Mouse (Mus musculus) myocyte (in vitro differentiated cells): Measurements from ENCODE around the gene Gsto1. TPM values are rescaled to one million over a fixed set of nuclear protein-coding genes. Genes with fewer than 3 reads are reported as not detected.

ENCODE experiments used
- H3K27me3 ChIP-seq: one replicate; pipeline ENCODE4 v1.6.1; 2011; ENCODE audit not compliant: control insufficient read depth, insufficient read depth, insufficient read length
- H3K36me3 ChIP-seq: one replicate; pipeline ENCODE4 v1.6.1; 2011; ENCODE audit not compliant: control insufficient read depth, insufficient read depth
- H3K4me2 ChIP-seq: one replicate; pipeline ENCODE4 v1.6.1; 2011; ENCODE audit warnings: low read depth, control low read depth
- H3K4me3 ChIP-seq: one replicate; pipeline ENCODE4 v1.5.1; 2011; ENCODE audit warnings: mild to moderate bottlenecking, control low read depth, moderate library complexity
- H3K79me2 ChIP-seq: one replicate; pipeline ENCODE4 v1.6.1; 2011; ENCODE audit not compliant: control insufficient read depth, insufficient read depth
- H3ac ChIP-seq: one replicate; pipeline ENCODE4 v1.6.1; 2011; ENCODE audit not compliant: control insufficient read depth, insufficient read length
- CEBPB ChIP-seq: IDR thresholded peaks from 2 replicates; pipeline ENCODE4 v1.6.1; 2011; ENCODE audit warnings: mild to moderate bottlenecking, moderate library complexity; ENCODE audit not compliant: poor library complexity, insufficient read depth, severe bottlenecking
- E2F4 ChIP-seq: IDR thresholded peaks from one replicate; pipeline ENCODE4 v1.6.1; 2011; ENCODE audit warnings: mild to moderate bottlenecking, control low read depth, moderate library complexity; ENCODE audit not compliant: insufficient read depth
- MAX ChIP-seq: IDR thresholded peaks from one replicate; pipeline ENCODE4 v1.6.1; 2011; ENCODE audit warnings: low read depth, mild to moderate bottlenecking, control low read depth
- MYOD1 ChIP-seq, 3 experiments: IDR thresholded peaks; one replicate each; pipeline ENCODE4 v1.6.1; 2011; ENCODE audit warnings: control low read depth in 2 of 3, low read depth in 2 of 3, mild to moderate bottlenecking in 2 of 3, moderate library complexity in 1 of 3; ENCODE audit not compliant: insufficient read length in 2 of 3, control insufficient read depth in 1 of 3
- MYOG ChIP-seq, 3 experiments: IDR thresholded peaks; one replicate each; pipeline ENCODE4 v1.6.1; 2011; ENCODE audit warnings: control low read depth in 2 of 3, low read depth in 2 of 3, mild to moderate bottlenecking in 2 of 3; ENCODE audit not compliant: insufficient read length in 2 of 3, control insufficient read depth in 1 of 3, insufficient read depth in 1 of 3
- POLR2A ChIP-seq: IDR thresholded peaks from one replicate; pipeline ENCODE4 v1.6.1; 2011; ENCODE audit warnings: low read depth, mild to moderate bottlenecking, control low read depth, moderate library complexity; ENCODE audit not compliant: insufficient read length
- POLR2AphosphoS2 ChIP-seq: IDR thresholded peaks from one replicate; pipeline ENCODE4 v1.6.1; 2011; ENCODE audit warnings: low read depth, control low read depth; ENCODE audit not compliant: insufficient read length
- REST ChIP-seq: IDR thresholded peaks from one replicate; pipeline ENCODE4 v1.6.1; 2011; ENCODE audit warnings: mild to moderate bottlenecking, control low read depth, moderate library complexity; ENCODE audit not compliant: insufficient read depth, insufficient read length
- SRF ChIP-seq: IDR thresholded peaks from one replicate; pipeline ENCODE4 v1.6.1; 2011; ENCODE audit warnings: low read depth; ENCODE audit not compliant: control insufficient read depth, insufficient read length
- TCF12 ChIP-seq: IDR thresholded peaks from one replicate; pipeline ENCODE4 v1.6.1; 2011; ENCODE audit warnings: mild to moderate bottlenecking, control low read depth; ENCODE audit not compliant: poor library complexity, insufficient read depth, severe bottlenecking
- TCF3 ChIP-seq: IDR thresholded peaks from one replicate; pipeline ENCODE4 v1.6.1; 2011; ENCODE audit warnings: low read depth, control low read depth; ENCODE audit not compliant: insufficient read length
- USF1 ChIP-seq: IDR thresholded peaks from one replicate; pipeline ENCODE4 v1.6.1; 2011; ENCODE audit warnings: low read depth, mild to moderate bottlenecking, control low read depth, moderate library complexity
- polyA plus RNA-seq: library from polyadenylated mRNA; unstranded; fragments of >200 nt; fragmentation: generic; extraction: Trizol; gene quantifications from one replicate; pipeline ENCODE4 v1.2.1, GENCODE M21; 2012; ENCODE audit warnings: missing spikeins

Gsto1 gene
- polyA plus RNA-seq, 1 experiment: 232 TPM

- H3K36me3 ChIP-seq: peaks cover 31% of the 10 kb centered on the region
- no peak overlapping the region for H3K4me3 ChIP-seq
- no peak for TF ChIP-seq E2F4
- TF ChIP-seq CEBPB: no peak
- TF ChIP-seq USF1: no peak
- TF ChIP-seq MYOD1 (IDR thresholded peaks at IDR 0.05; ENCODE audit: control insufficient read depth in 1 of 3, insufficient read length in 2 of 3, low read depth in 2 of 3): no peak
- TF ChIP-seq REST: no peak
- TF ChIP-seq SRF: no peak
- no peak for TF ChIP-seq MAX
- no peak for TF ChIP-seq TCF3
- TF ChIP-seq MYOG (IDR thresholded peaks at IDR 0.05; ENCODE audit: control insufficient read depth in 1 of 3, insufficient read depth in 1 of 3, insufficient read length in 2 of 3, low read depth in 2 of 3): no peak
- no peak for TF ChIP-seq POLR2AphosphoS2
- no peak for TF ChIP-seq TCF12
- no peak for TF ChIP-seq POLR2A
- H3ac ChIP-seq: no peak overlapping the region
- H3K27me3 ChIP-seq: no peaks in the 10 kb centered on the region
- H3K4me2 ChIP-seq: peak overlapping the region; percentile 55
- H3K79me2 ChIP-seq: peaks cover 89% of the 10 kb centered on the region
Observed at GRCm38 (mm10) chr19:47910117-47910618, 55.4 kb downstream of the Gsto1 start.

- Histone ChIP-seq H3K4me3 (no peak overlapping the region), H3K79me2 (peaks cover 89% of the 10 kb centered on the region), H3K36me3 (peaks cover 31% of the 10 kb centered on the region), H3K27me3 (no peaks in the 10 kb centered on the region), H3K4me2 (peak overlapping the region; percentile 55), H3ac (no peak overlapping the region)
- TF ChIP-seq MYOD1 (IDR thresholded peaks at IDR 0.05; ENCODE audit: control insufficient read depth in 1 of 3, insufficient read length in 2 of 3, low read depth in 2 of 3) (no peak), CEBPB (no peak), POLR2AphosphoS2 (no peak), E2F4 (no peak), REST (no peak), TCF12 (no peak), TCF3 (no peak), SRF (no peak), MAX (no peak), MYOG (IDR thresholded peaks at IDR 0.05; ENCODE audit: control insufficient read depth in 1 of 3, insufficient read depth in 1 of 3, insufficient read length in 2 of 3, low read depth in 2 of 3) (no peak), USF1 (no peak), POLR2A (no peak)
Observed at GRCm38 (mm10) chr19:47910751-47911150, 56.0 kb downstream of the Gsto1 start.

DNA sequence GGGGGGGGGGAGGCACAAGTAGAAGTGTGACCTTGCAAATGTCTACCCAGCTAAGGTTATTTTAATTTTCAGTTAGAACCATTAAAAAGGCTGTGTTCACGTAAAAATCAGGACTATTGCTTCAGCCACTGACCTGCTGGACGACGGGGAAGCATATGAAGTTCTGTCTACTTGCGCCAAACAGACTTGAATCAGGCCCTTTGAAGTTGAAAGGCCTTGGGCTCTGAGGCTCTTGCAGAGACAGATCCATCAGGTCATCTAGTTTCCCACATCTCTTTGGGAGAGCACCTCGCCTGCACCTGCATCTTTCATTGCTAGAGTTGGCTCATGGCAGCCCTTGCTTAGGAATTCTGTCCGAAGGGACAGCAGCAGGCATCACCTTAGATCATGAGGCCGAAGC is 58.6 kb downstream of the Gsto1 start:
- Histone ChIP-seq H3K79me2 (peaks cover 92% of the 10 kb centered on the region), H3K4me2 (no peak overlapping the region), H3K27me3 (no peaks in the 10 kb centered on the region), H3ac (no peak overlapping the region), H3K36me3 (peaks cover 26% of the 10 kb centered on the region), H3K4me3 (no peak overlapping the region)
- TF ChIP-seq MAX (no peak), POLR2AphosphoS2 (no peak), CEBPB (no peak), TCF3 (no peak), MYOD1 (IDR thresholded peaks at IDR 0.05; ENCODE audit: control insufficient read depth in 1 of 3, insufficient read length in 2 of 3, low read depth in 2 of 3) (no peak), MYOG (IDR thresholded peaks at IDR 0.05; ENCODE audit: control insufficient read depth in 1 of 3, insufficient read depth in 1 of 3, insufficient read length in 2 of 3, low read depth in 2 of 3) (no peak), POLR2A (no peak), TCF12 (no peak), E2F4 (no peak), SRF (no peak), REST (no peak), USF1 (no peak)

DNA sequence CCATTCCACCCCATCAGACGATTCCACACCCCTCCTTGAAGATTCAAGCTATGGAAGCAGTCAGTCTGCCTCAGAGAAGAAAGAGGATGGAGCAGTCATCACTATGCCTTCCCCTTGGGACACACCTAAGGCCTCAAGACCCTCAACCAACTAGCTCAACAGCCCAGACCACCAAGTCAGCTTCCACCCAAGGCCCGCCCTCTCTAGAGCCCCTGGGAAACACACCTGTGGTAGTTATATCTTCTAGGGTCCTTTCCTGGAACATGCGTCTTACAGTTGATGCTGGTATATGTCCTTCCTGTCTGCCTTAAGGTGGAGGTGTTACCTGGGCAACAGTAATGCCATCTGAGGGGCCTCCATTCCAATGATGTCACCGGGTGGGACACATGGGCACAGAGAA is 59.4 kb downstream of the Gsto1 start:
- TF ChIP-seq MYOG (IDR thresholded peaks at IDR 0.05; ENCODE audit: control insufficient read depth in 1 of 3, insufficient read depth in 1 of 3, insufficient read length in 2 of 3, low read depth in 2 of 3) (no peak), REST (no peak), SRF (no peak), USF1 (no peak), TCF12 (no peak), MYOD1 (IDR thresholded peaks at IDR 0.05; ENCODE audit: control insufficient read depth in 1 of 3, insufficient read length in 2 of 3, low read depth in 2 of 3) (no peak), POLR2A (no peak), CEBPB (no peak), MAX (no peak), E2F4 (no peak), TCF3 (no peak), POLR2AphosphoS2 (no peak)
- no peak overlapping the region for H3ac ChIP-seq
- H3K4me3 ChIP-seq: no peak overlapping the region
- H3K79me2 ChIP-seq: peaks cover 92% of the 10 kb centered on the region
- H3K4me2 ChIP-seq: no peak overlapping the region
- peaks cover 20% of the 10 kb centered on the region for H3K36me3 ChIP-seq
- no peaks in the 10 kb centered on the region for H3K27me3 ChIP-seq

Other genes starting within 250 kb of the Gsto1 start
- gene Col17a1, start 162.9 kb upstream of the Gsto1 start, polyA plus RNA-seq: 0.18 TPM
- 78.6 TPM for gene Sfr1, start 123.3 kb upstream of the Gsto1 start, polyA plus RNA-seq
- gene Gsto2, start 10.6 kb downstream of the Gsto1 start, polyA plus RNA-seq: 5.7 TPM
- gene Cfap43, start 64.3 kb downstream of the Gsto1 start, polyA plus RNA-seq: 0.02 TPM
- gene Itprip, start 64.3 kb downstream of the Gsto1 start, polyA plus RNA-seq: 54.1 TPM
- not detected for gene Cfap58, start 82.7 kb downstream of the Gsto1 start, polyA plus RNA-seq